Mouse (Mus musculus) cerebellum, adult 2 months (tissue): ENCODE data around the gene Man1b1.

Experiments used
- CTCF ChIP-seq: fragments of 200-500 bp; IDR thresholded peaks from 2 replicates; pipeline ENCODE4 v1.5.1; 2011; ENCODE audit warnings: low read depth, mild to moderate bottlenecking, control low read depth, low read length, moderate library complexity, borderline replicate concordance; ENCODE audit not compliant: insufficient read depth
- POLR2A ChIP-seq: fragments of 200-500 bp; IDR thresholded peaks from 2 replicates; pipeline ENCODE4 v1.6.1; 2011; ENCODE audit warnings: low read length, control low read depth, borderline replicate concordance; ENCODE audit not compliant: insufficient read depth

DNA sequence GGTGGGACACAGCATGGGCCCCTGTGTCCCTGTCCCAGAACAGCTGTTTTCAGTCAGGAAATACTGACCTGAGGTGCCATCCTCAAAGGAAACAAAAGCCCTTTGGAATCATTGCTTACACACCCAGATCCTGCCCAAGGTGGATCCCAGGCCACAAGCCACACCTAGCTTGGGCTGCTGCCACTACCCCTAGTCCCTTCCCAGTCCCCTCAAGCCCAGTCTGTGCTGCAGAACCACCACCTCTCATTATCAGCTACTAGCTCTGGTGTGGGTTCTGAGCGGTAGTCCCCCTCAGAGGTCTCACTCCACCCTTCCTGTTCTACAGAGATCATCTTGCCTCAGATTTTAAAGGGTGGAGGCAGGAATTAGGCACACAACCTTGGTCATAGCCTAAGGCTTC is 45.8 kb upstream of the Man1b1 start:
- TF ChIP-seq POLR2A = 0 out of 2 replicates have a peak, but pooled peaks have one; percentile 2
- TF ChIP-seq CTCF = no peak
